Mouse (Mus musculus): ENCODE measurements around the gene Prpf40b.

DNA sequence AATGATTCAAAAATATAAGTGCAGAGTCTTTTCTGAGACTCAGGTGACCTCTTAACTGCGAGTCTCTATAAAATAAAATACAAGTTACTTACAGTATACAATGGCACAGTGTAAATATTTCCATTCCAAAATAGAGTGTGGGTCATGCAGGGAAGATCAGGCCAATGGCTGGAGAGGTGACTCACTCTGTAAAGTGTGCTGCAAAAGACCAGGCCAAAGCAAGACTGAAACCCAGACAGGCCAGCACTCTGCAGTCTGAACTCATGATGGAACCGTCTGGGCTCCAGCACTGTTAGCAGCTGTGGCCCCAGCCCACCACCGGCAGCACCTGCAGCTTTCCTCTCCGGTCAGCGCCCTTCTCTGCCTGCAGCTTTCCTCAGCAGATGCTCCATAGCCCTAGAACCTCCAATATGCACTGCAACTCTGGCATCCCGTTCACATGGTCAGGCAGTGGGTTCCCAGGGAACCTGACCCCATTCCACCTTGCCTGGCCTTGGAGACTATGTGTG lies 39.6 kb upstream of the Prpf40b start:
- TF ChIP-seq NELFE (IDR thresholded peaks at IDR 0.05; ENCODE audit: low read depth, low read length) (no peak), CTCF (IDR thresholded peaks at IDR 0.05 in 2 of 3, conservative IDR thresholded peaks at IDR 0.05 in 1 of 3; ENCODE audit: control insufficient read depth in 1 of 3, insufficient read depth in 1 of 3, low read depth in 2 of 3, low read length in 3 of 3, poor library complexity in 1 of 3, severe bottlenecking in 1 of 3) (no peak), UBTF (IDR thresholded peaks at IDR 0.05; ENCODE audit: borderline replicate concordance, insufficient read depth, low read depth, low read length) (no peak), E2F4 (IDR thresholded peaks at IDR 0.05; ENCODE audit: borderline replicate concordance, low read depth, low read length) (no peak), GATA1 (IDR thresholded peaks at IDR 0.05; ENCODE audit: low read depth, low read length) (no peak), TBP (IDR thresholded peaks at IDR 0.05; ENCODE audit: low read depth, low read length) (no peak), ZC3H11A (IDR thresholded peaks at IDR 0.05; ENCODE audit: low read depth, low read length) (no peak), POLR2A (IDR thresholded peaks at IDR 0.05; ENCODE audit: control insufficient read depth in 1 of 2, insufficient read depth in 1 of 2, low read depth in 1 of 2, low read length in 2 of 2, poor library complexity in 1 of 2) (no peak), ZNF384 (IDR thresholded peaks at IDR 0.05; ENCODE audit: low read depth, low read length) (no peak), SIN3A (IDR thresholded peaks at IDR 0.05; ENCODE audit: low read length) (no peak)
